Comparison of ENCODE assay signal across 24 mouse cellular contexts in the genomic region with DNA sequence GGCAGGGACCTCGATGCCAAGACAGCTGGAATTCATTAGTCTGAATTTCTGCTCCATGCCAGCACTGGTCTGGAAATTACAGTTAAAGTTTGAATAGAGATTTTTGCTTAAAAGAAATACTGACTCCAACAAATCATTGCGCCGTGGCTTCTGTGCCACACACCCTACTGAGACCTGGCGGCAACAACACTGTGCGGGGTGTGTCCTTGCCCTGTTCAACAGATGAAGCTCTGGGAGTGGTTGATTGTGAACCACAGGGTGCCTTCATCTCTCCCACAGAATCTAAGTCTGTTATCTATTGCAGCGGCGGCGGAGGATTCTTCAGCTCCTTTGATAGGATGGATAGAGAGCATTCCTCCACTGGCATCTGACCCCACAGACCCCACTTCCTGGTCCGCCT. TPM values are rescaled to one million over a fixed set of nuclear protein-coding genes. Genes with fewer than 3 reads are reported as not detected.
"Had no signal": no experiment of that assay in that cellular context is flagged by ENCODE, and none has a peak within 500 bp of the region (broad histone marks: within the 10 kb centered on the region; RNA-seq: fewer than 3 reads in every experiment).

No protein-coding gene starts in this region.

- H3K4me3 ChIP-seq: layer of hippocampus, adult 2 months; limb, embryonic 10.5 days; limb, embryonic 13.5 days; liver, embryonic 12.5 days; liver, embryonic 15.5 days; lung, embryonic 15.5 days; megakaryocyte, embryonic 14.5 days; midbrain, embryonic 10.5 days; neural tube, embryonic 12.5 days; neural tube, embryonic 15.5 days had no signal

- H3K4me1 ChIP-seq: limb, embryonic 13.5 days; liver, embryonic 12.5 days; liver, embryonic 15.5 days; lung, embryonic 15.5 days had no signal

- H3K36me3 ChIP-seq: limb, embryonic 10.5 days; limb, embryonic 13.5 days; liver, embryonic 12.5 days; liver, embryonic 15.5 days; lung, embryonic 15.5 days; midbrain, embryonic 10.5 days; neural tube, embryonic 12.5 days; neural tube, embryonic 15.5 days had no signal

- H3K27me3 ChIP-seq: limb, embryonic 13.5 days; lung, embryonic 15.5 days had no signal

- H3K27ac ChIP-seq: kidney, postnatal 0 days; layer of hippocampus, adult 2 months; limb, embryonic 10.5 days; limb, embryonic 13.5 days; liver, embryonic 12.5 days; liver, embryonic 15.5 days; lung, embryonic 15.5 days; midbrain, embryonic 10.5 days; neural tube, embryonic 12.5 days; neural tube, embryonic 15.5 days; stomach, postnatal 0 days had no signal

- ATAC-seq: liver, embryonic 12.5 days had no signal

- DNase-seq: kidney, postnatal 25 days; layer of hippocampus, adult 9-11 months; liver; lung, adult 18-20 months; lung, postnatal 10 days; lung, postnatal 36 days; right cerebral cortex, adult 18-20 months; right cerebral cortex, postnatal 14 days; right cerebral cortex, postnatal 4 days; thymus, adult 2 months; thymus, postnatal 14 days; thymus, postnatal 4 days had no signal

- H3K4me2 ChIP-seq: limb, embryonic 13.5 days; liver, embryonic 12.5 days; liver, embryonic 15.5 days; lung, embryonic 15.5 days; neural tube, embryonic 12.5 days; neural tube, embryonic 15.5 days had no signal

- H3K9me3 ChIP-seq: limb, embryonic 10.5 days; limb, embryonic 13.5 days; liver, embryonic 12.5 days; liver, embryonic 15.5 days; lung, embryonic 15.5 days; megakaryocyte, embryonic 14.5 days; midbrain, embryonic 10.5 days; neural tube, embryonic 12.5 days; neural tube, embryonic 15.5 days had no signal

- H3K9ac ChIP-seq: limb, embryonic 13.5 days; liver, embryonic 12.5 days; liver, embryonic 15.5 days; lung, embryonic 15.5 days; neural tube, embryonic 12.5 days; neural tube, embryonic 15.5 days had no signal

RNA-seq across cellular contexts. Expression of gene Disp3, which starts 54.7 kb away (rescaled TPM):
- polyA plus RNA-seq: liver, embryonic 15.5 days had no signal
